Mouse (Mus musculus) kidney, postnatal 10 days (tissue): ENCODE data around the gene Gnpda2.

Experiments used
- DNase-seq: peaks from one replicate; pipeline ENCODE4 v3.0.0; 2021; ENCODE audit warnings: mixed read lengths

The Gnpda2 gene

GRCm38 (mm10) chr5:69591640-69592461, at the start of gene Gnpda2:
Gene Gnpda2, minus strand, starts transcription at chr5:69592340.
- DNase-seq, result peak; percentile 90

DNA sequence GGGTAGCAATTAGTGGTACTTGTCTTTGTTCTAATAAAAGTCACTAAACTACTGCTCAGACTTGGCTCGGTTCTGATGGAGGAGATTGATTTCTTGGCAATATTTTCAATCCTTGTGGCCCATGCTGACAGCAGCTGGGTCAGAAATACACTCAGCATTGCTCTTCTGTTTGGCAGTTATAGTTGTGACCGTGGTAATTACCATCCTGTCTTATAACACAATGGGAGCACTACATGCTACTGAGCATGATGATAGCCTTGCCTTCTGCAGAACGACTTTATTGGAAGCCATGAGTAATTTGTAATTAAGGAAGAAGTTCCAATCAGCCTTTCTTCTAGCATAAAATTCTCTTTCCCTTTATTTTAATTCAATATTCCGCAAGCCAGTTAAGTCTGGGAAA, 42.6 kb upstream of the Gnpda2 start:
- no peak for DNase-seq

DNA sequence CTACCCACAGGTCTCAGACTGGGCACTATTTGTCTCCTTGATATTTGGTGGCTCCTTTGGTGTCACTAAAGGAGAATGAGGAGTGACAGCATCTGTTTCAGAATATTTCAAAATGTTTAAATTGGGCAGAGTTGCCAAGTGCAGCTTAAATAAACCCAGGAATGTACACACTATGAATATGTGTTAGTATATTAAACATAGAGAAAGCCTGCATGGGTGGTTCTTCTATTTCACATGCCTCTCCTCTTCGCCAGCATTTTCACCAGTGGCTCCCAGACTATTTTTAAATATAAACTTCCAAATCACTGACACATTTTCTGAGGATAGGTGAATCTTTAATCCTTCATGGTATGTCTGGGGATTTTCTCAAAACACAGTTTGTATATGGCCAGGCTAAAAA, 28.8 kb upstream of the Gnpda2 start:
- DNase-seq, result no peak

DNA sequence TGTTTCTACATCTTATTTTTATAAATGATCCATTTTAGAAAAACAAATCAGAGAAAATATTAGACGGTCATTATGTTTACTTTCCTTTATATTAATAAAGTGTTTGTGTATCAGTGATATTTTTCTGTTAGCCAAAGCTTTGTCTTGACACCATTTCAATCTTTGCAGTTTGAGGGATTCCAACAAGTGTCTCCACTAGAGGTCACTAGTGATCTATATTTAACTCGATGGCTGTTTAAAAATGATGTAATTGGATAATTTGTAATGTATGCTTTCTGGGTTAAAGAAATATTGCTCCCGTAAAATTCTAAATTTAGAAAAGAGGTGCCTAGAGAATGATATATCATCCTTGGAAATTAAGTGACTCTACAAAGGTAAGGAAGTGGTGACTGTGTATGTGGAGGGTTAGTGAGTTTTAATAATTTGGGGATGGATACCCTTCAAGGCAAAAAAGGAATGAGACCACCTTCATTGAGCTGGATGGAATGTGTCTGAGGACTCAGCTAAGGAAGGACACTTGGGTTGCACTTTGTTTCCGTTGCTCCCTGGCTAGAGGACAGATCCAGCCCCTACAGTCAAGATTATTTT, 21.2 kb upstream of the Gnpda2 start:
- no peak for DNase-seq

- DNase-seq, result peak; percentile 6
Measured at GRCm38 (mm10) chr5:69601027-69601426, 8.9 kb upstream of the Gnpda2 start.

DNA sequence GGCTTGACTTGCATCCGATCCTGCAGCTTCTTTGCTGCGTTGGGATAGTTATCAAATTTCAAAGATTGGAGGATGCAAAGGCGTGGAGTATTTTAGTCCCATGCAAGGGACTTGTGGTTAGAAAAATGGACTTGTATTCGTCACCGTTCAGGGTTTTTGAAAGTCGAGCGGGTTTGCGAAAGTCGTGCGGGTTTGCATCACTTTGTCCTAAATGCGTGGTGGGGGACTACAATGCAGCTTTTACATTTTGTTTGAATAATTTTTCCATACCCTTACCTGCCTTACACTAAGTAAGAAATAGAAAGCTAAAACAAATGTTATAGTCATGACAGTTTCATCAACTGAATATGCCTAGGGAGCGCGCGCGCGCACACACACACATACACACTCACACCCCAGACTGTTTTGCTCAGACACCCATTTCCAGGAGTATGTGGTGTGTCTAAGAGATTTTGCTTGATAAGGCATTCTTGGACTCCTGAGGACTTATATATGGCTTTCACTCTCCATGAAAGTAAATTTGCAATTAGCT, 34.7 kb downstream of the Gnpda2 start:
- DNase-seq, result peak; percentile 7

GRCm38 (mm10) chr5:69556628-69557403, 35.3 kb downstream of the Gnpda2 start, which contains the start of gene Guf1:
Gene Guf1, plus strand, starts transcription at chr5:69556923.
- DNase-seq, result peak; percentile 96

DNA sequence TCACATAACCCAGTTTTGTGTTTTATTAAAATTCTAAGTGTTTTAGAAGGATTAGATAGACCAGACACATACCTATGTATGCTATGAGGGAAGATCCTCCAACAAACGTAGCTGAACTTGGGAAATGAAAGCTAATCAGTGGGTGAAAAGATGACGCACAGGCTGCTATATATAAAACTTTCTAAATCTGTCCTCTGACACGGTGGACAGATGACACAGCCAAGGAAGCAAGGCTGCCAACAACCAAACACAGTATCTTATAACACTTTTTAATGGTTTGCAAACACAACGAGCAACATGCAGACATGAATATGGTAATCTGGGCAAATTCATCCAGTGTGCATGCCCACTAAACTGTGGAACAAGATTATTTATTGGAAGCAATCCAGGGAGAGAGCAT, 49.7 kb downstream of the Gnpda2 start, which contains the start of gene Yipf7:
TSS of gene Yipf7 (minus strand) at position 160 of the 400 bp plus-strand sequence.
- DNase-seq, result no peak

- DNase-seq, result no peak
Measured at GRCm38 (mm10) chr5:69541680-69542079, 50.5 kb downstream of the Gnpda2 start.

DNA sequence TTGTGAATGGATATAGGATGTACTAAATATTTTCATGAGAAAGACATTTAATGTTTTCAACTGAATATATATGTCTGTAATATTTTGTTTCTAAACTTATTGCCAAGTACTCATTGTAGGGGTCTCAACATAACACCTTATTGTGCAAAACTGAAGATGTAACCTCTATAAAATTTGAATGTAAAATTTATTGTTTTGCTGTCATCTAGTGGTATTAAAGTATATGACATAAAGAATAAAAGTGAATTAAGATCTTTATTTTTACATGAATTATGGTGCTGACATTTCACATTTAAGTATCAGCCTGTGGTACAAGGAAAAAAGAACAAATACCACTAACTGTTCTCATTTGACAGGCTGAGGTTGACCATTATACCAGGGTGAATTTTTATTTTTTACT, 68.2 kb downstream of the Gnpda2 start:
- DNase-seq, result no peak
